Mouse (Mus musculus): Measurements from ENCODE around the gene Cd36. TPM values are rescaled to one million over a fixed set of nuclear protein-coding genes. Genes with fewer than 3 reads are reported as not detected.

The Cd36 gene
- polyA plus RNA-seq, 1 experiment from 2014 or later, result 0.53 TPM

- 55% methylated on average over 2 of the region's 2 CpGs for WGBS
- no peaks in the 10 kb centered on the region for H3K27me3 ChIP-seq
- no peaks in the 10 kb centered on the region for H3K36me3 ChIP-seq (ENCODE audit: poor library complexity, severe bottlenecking)
- ATAC-seq, result no peak
- H3K4me1 ChIP-seq, result no peaks in the 10 kb centered on the region
- no peak overlapping the region for H3K4me3 ChIP-seq
- no peak overlapping the region for H3K27ac ChIP-seq
- no peak overlapping the region for H3K4me2 ChIP-seq
- H3K9me3 ChIP-seq (replicated peaks), result no peaks in the 10 kb centered on the region
- H3K9ac ChIP-seq, result no peak overlapping the region
Observed at GRCm38 (mm10) chr5:17830536-17830935, 58.1 kb downstream of the Cd36 start.

- no peaks in the 10 kb centered on the region for H3K4me1 ChIP-seq
- no peak overlapping the region for H3K4me3 ChIP-seq
- no peak overlapping the region for H3K9ac ChIP-seq
- no peak overlapping the region for H3K4me2 ChIP-seq
- no peaks in the 10 kb centered on the region for H3K36me3 ChIP-seq (ENCODE audit: poor library complexity, severe bottlenecking)
- no peak overlapping the region for H3K27ac ChIP-seq
- no peaks in the 10 kb centered on the region for H3K9me3 ChIP-seq (replicated peaks)
- 79% methylated on average over 15 of the region's 15 CpGs for WGBS
- ATAC-seq, result no peak
- H3K27me3 ChIP-seq, result no peaks in the 10 kb centered on the region
Observed at GRCm38 (mm10) chr5:17828713-17829544, 59.7 kb downstream of the Cd36 start.

GRCm38 (mm10) chr5:17821395-17821794 lies 67.2 kb downstream of the Cd36 start:
- H3K4me1 ChIP-seq, result no peaks in the 10 kb centered on the region
- H3K27me3 ChIP-seq, result no peaks in the 10 kb centered on the region
- ATAC-seq, result no peak
- H3K9me3 ChIP-seq (replicated peaks), result no peaks in the 10 kb centered on the region
- no peak overlapping the region for H3K4me2 ChIP-seq
- WGBS, result 86% methylated on average over 1 of the region's 1 CpGs
- H3K36me3 ChIP-seq (ENCODE audit: poor library complexity, severe bottlenecking), result no peaks in the 10 kb centered on the region
- H3K4me3 ChIP-seq, result no peak overlapping the region
- H3K9ac ChIP-seq, result no peak overlapping the region
- no peak overlapping the region for H3K27ac ChIP-seq

- no peak for ATAC-seq
- H3K9me3 ChIP-seq (replicated peaks), result no peaks in the 10 kb centered on the region
- no peak overlapping the region for H3K4me3 ChIP-seq
- H3K4me1 ChIP-seq, result no peaks in the 10 kb centered on the region
- no peak overlapping the region for H3K27ac ChIP-seq
- no peaks in the 10 kb centered on the region for H3K27me3 ChIP-seq
- WGBS, result 81% methylated on average over 2 of the region's 2 CpGs
- no peak overlapping the region for H3K9ac ChIP-seq
- H3K4me2 ChIP-seq, result no peak overlapping the region
- no peaks in the 10 kb centered on the region for H3K36me3 ChIP-seq (ENCODE audit: poor library complexity, severe bottlenecking)
Observed at GRCm38 (mm10) chr5:17820239-17820999, 68.2 kb downstream of the Cd36 start.

- Histone ChIP-seq H3K27me3 (no peaks in the 10 kb centered on the region), H3K9me3 (replicated peaks) (no peaks in the 10 kb centered on the region), H3K36me3 (ENCODE audit: poor library complexity, severe bottlenecking) (no peaks in the 10 kb centered on the region), H3K4me2 (no peak overlapping the region), H3K4me3 (no peak overlapping the region), H3K9ac (no peak overlapping the region), H3K4me1 (no peaks in the 10 kb centered on the region), H3K27ac (no peak overlapping the region)
- 5% methylated on average over 2 of the region's 2 CpGs for whole genome bisulfite sequencing
- ATAC-seq, result 0 out of 2 replicates have a peak, but pooled peaks have one; percentile 8
Observed at GRCm38 (mm10) chr5:17816170-17816569, 72.4 kb downstream of the Cd36 start.

- H3K4me3 ChIP-seq, result no peak overlapping the region
- WGBS, result 58% methylated on average over 1 of the region's 1 CpGs
- ATAC-seq, result no peak
- no peaks in the 10 kb centered on the region for H3K4me1 ChIP-seq
- no peaks in the 10 kb centered on the region for H3K36me3 ChIP-seq (ENCODE audit: poor library complexity, severe bottlenecking)
- no peak overlapping the region for H3K4me2 ChIP-seq
- no peaks in the 10 kb centered on the region for H3K9me3 ChIP-seq (replicated peaks)
- no peaks in the 10 kb centered on the region for H3K27me3 ChIP-seq
- no peak overlapping the region for H3K9ac ChIP-seq
- no peak overlapping the region for H3K27ac ChIP-seq
Observed at GRCm38 (mm10) chr5:17810336-17810735, 78.3 kb downstream of the Cd36 start.

- no peak overlapping the region for H3K27ac ChIP-seq
- no peaks in the 10 kb centered on the region for H3K9me3 ChIP-seq (replicated peaks)
- H3K4me3 ChIP-seq, result no peak overlapping the region
- no peak overlapping the region for H3K9ac ChIP-seq
- H3K36me3 ChIP-seq (ENCODE audit: poor library complexity, severe bottlenecking), result no peaks in the 10 kb centered on the region
- 95% methylated on average over 3 of the region's 3 CpGs for WGBS
- H3K4me2 ChIP-seq, result no peak overlapping the region
- no peak for ATAC-seq
- H3K27me3 ChIP-seq, result no peaks in the 10 kb centered on the region
- H3K4me1 ChIP-seq, result no peaks in the 10 kb centered on the region
Observed at GRCm38 (mm10) chr5:17806774-17807377, 81.7 kb downstream of the Cd36 start.

GRCm38 (mm10) chr5:17776571-17776970 lies 112.0 kb downstream of the Cd36 start:
- Histone ChIP-seq H3K27ac (no peak overlapping the region), H3K9me3 (replicated peaks) (no peaks in the 10 kb centered on the region), H3K4me2 (no peak overlapping the region), H3K4me1 (no peaks in the 10 kb centered on the region), H3K9ac (no peak overlapping the region), H3K4me3 (no peak overlapping the region), H3K27me3 (no peaks in the 10 kb centered on the region), H3K36me3 (ENCODE audit: poor library complexity, severe bottlenecking) (no peaks in the 10 kb centered on the region)
- no peak for ATAC-seq
- WGBS, result 93% methylated on average over 6 of the region's 6 CpGs

GRCm38 (mm10) chr5:17770328-17770727 lies 118.3 kb downstream of the Cd36 start:
- 97% methylated on average over 2 of the region's 2 CpGs for WGBS
- ATAC-seq, result no peak
- Histone ChIP-seq H3K27ac (no peak overlapping the region), H3K4me3 (no peak overlapping the region), H3K27me3 (no peaks in the 10 kb centered on the region), H3K9me3 (replicated peaks) (no peaks in the 10 kb centered on the region), H3K4me2 (no peak overlapping the region), H3K9ac (no peak overlapping the region), H3K4me1 (no peaks in the 10 kb centered on the region), H3K36me3 (ENCODE audit: poor library complexity, severe bottlenecking) (no peaks in the 10 kb centered on the region)

GRCm38 (mm10) chr5:17766006-17766677 lies 122.5 kb downstream of the Cd36 start:
- Histone ChIP-seq H3K4me2 (no peak overlapping the region), H3K36me3 (ENCODE audit: poor library complexity, severe bottlenecking) (no peaks in the 10 kb centered on the region), H3K4me3 (no peak overlapping the region), H3K9me3 (replicated peaks) (no peaks in the 10 kb centered on the region), H3K27me3 (no peaks in the 10 kb centered on the region), H3K4me1 (no peaks in the 10 kb centered on the region), H3K9ac (no peak overlapping the region), H3K27ac (no peak overlapping the region)
- WGBS, result 53% methylated on average over 4 of the region's 4 CpGs
- peak; percentile 83 for ATAC-seq

- Histone ChIP-seq H3K27me3 (no peaks in the 10 kb centered on the region), H3K27ac (no peak overlapping the region), H3K4me3 (no peak overlapping the region), H3K36me3 (ENCODE audit: poor library complexity, severe bottlenecking) (no peaks in the 10 kb centered on the region), H3K9ac (no peak overlapping the region), H3K4me2 (no peak overlapping the region), H3K9me3 (replicated peaks) (no peaks in the 10 kb centered on the region), H3K4me1 (no peaks in the 10 kb centered on the region)
- ATAC-seq, result no peak
- 88% methylated on average over 7 of the region's 7 CpGs for WGBS
Observed at GRCm38 (mm10) chr5:17753471-17754005, 135.1 kb downstream of the Cd36 start.
